Mouse (Mus musculus): Measurements from ENCODE around the gene Tnnc2.

Tnnc2 gene

DNA sequence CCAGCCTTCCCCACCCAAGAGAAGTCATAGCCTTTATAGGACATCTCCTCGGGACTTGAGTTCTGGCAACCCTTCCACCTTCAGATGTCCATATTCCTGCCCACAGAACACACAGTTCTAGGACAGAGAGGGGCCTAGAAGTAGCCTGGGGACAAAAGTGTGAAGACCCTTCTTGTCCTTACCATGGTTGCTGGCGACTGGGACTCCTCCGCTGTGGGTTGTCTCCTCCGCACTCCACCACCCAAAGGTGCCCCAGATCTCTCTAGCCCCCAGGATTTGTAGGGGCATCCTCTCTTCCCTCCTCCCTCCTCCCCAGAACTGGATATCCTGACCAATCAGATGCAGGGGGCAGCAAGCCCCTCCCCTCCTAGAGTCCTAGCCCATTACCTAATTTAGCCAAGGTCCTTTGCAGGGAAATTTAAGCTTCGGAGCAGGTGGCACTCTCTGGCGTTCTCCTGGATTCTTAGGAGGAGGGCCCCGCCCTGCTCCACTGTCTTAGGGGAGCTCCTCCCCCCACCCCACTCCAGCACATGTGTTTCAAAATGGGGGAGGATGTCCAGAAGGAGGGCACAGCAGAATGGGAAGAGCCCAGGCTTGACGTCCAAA is at the start of gene Tnnc2:
Gene Tnnc2, minus strand, starts transcription at position 487 of the 606 bp plus-strand sequence.
- no peak for DNase-seq (ENCODE audit: low read depth)

DNA sequence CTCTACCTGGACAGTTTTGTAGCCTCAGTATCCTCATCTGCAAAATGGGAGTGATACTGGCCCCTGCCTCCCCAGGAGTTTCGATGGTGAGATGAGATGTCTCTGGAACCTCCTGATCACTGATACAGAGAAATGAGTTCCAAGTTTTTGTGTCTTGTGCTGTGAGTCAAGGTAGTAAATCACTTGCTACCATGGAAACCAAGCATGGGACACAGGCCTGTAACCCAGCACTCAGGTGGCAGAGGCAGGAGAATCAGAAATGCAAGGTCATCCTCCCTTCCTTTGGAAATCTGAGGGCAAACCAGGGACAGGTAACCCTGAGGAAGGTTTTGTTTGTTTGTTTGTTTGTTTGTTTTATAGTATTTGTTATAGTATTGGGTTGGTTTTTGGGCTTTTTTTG is 49.3 kb upstream of the Tnnc2 start:
- DNase-seq (ENCODE audit: low read depth), result no peak

DNA sequence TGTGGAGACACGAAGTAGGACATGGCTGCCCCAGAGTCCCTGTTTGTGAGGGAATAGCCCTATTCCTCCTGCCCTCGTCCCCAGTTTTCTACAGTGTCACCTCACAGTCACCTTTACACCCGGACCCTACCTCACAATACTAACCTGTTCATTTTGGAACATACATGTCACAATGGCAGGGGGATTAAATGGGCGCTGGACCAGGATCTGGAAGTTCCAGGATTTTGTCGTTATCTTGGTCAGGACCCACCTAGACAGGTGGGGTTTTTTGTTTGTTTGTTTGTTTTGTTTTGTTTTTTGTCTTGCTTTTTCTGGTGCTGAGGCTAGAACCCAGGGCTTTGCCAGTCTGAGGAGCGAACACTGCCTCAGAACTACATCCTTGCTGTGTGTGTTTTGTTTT is 48.7 kb upstream of the Tnnc2 start, which contains the start of gene Spata25:
Gene Spata25, minus strand, starts transcription at position 101 of the 400 bp plus-strand sequence.
- no peak for DNase-seq (ENCODE audit: low read depth)

DNA sequence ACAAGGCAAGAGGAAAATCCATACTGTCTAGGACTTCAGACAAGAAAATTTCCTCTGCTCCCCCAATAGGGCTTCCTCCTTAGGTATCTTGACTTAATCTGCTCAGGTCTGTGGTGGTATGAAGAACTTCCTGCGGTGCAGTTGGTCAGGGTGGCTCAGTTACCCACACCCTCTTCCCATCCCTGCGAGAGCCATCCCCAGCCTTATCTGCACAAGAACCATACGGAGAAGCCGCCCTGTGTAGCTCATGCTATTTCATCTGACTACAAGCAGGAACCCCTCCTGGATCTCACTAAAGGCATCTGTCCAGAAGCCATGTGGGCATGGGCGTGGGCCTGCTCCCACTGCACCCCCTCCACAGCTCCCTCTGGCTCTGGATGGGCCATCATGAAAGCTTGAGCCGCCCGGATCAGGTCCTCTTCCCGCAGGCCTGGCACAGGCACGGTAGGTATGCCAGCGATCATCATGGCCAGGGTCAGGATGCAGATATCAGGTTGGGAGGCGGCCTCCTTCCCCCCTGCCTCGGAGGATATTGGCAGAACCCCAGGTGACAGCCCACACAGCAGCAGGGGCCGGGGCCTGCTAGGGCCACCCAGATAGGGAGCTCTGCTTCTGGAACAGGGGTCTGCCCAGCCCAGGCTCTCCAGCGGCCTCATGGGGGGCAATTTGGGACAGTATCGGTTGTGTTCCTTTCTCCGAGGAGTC is 47.5 kb upstream of the Tnnc2 start:
- DNase-seq (ENCODE audit: low read depth), result no peak

DNA sequence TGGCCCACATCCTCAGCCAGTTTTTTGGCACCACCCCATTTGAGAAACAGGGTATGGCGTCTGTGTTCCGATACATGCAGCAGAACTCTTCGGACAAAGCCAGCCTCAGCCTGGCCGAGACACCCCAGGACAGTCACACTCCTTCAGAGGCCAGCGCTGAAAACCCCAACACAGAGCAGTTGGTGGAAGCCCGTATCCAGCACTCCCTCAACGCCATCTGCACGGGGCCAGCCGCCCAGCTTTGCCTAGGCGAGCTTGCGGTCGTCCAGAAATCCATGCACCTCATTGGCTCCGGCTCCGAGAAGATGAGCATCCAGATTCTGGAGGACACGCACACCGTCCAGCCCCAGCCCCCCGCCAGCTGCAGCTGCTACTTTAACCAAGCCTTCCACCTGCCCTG is 45.8 kb upstream of the Tnnc2 start:
- DNase-seq (ENCODE audit: low read depth), result no peak

DNA sequence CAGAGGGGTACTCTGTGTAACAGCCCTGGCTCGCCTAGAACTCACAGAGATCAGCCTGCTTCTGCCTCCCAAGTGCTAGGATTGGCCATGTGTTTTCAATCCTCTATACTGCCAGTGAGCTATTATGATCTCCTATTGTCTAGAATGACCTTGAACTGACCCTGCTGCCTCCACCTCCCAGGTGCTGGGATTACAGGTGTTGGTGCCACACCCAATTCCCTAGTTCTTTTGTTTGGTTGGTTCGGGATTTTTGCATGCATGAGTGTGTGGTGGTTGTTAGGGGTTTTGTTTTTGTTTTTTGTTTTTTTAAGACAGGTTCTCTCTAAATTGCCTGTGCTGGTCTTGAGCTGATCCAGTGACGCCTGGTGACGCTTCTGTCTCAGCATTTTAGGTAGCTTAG is 44.2 kb upstream of the Tnnc2 start:
- no peak for DNase-seq (ENCODE audit: low read depth)

DNA sequence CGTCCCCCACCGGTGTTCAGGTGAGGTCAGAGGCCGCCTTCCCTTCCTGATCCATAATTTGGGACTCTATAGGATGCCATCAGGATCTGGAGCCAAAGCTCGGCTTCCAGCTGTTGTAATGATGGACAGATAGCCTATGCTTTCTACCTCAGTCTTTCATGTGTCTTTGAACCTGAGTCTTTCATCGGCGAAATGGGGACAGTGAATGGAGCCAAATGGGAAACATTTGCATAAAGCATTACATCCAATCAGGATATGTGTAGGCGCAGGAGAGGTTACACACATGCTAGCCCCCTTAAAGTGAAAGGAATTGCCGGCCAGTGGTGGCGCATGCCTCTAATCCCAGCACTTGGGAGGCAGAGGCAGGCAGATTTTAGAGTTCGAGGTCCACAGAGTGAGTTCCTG is 43.4 kb upstream of the Tnnc2 start:
- peak; percentile 65 for DNase-seq (ENCODE audit: low read depth)

DNA sequence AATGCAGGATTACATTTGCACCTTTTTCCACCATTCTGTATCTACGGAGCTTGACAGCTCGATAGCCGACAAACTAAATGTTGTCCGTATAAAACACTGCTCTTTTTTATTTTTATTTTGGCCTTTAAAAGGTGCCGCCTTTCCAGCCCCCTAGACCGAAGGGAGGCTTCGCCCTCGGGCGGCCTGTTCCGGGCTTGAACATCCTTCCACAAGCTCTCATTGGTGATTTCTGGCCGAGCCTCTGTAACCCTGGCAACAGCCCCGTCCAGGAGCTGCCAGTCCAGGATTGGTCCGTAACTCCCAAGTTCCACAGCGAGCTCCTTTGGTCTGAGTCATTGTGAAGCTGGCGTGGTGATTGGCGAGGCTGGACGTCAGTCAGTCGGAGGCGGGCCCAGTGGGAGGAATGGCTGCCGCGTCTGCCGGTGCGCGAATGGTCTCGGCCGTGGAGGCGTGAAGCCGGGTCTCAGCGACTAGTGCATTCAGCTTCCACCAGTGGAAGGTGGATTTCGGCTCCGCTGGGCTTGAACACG is 42.9 kb upstream of the Tnnc2 start, which contains the start of gene Zswim1:
Gene Zswim1, plus strand, starts transcription at position 51 of the 530 bp plus-strand sequence.
- peak; percentile 99 for DNase-seq (ENCODE audit: low read depth)

DNA sequence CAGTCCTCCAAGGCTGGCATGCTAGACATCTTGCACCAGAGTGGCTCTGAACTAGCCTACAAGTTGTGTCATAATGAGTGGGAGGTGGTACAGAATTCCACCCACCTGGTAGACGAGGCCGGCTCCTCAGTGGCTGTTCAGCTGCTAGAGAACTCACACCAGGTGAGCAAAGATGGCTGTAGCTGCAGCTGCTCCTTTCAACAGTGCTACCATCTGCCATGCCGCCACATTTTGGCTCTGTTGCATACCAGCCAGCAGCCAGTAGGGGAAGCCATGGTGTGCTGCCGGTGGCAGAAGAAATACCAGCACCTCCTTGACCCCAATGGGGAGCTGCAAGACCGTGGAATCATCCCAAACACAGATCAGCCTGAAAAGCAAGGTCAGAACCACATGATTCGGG is 41.3 kb upstream of the Tnnc2 start:
- DNase-seq (ENCODE audit: low read depth), result no peak

DNA sequence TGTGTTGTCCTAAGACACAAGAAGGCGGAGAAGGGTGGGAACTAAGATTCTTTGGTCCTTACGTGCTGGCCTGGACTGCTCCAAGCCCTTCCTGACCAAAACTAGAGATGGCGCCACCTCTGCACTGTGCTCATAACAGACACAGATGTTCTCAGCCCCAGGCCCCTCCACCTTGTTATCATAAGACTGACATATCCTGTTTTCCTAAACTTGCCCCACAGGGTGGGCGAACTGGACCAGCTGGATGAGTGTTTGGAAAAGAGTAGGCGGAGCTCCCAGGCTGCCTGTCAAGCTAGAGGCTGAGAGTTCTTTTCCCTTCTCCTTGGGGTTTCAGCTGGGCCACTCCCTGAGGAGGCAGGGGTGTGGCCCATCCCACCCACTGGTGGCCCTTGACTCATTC is 37.9 kb upstream of the Tnnc2 start:
- peak; percentile 36 for DNase-seq (ENCODE audit: low read depth)

DNA sequence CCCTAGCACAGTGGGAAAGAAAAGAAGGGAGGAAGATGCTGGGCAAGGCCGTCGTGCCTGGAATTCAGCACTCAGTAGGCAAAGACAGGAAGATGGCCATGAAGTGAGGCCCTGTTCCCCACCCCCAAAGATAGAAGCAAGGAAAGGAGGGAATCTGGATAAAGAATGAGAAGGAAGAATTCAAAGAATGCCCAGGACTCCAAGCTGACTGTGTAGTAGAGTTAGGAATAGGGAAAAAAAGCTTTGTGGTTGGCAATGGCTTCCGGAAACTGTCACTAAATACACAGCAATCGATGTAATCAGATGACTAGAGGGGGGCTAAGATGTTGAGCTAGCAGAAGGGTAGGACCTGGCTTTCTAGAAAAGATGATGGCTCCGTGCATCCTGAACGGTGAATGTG is 37.4 kb upstream of the Tnnc2 start:
- no peak for DNase-seq (ENCODE audit: low read depth)

DNA sequence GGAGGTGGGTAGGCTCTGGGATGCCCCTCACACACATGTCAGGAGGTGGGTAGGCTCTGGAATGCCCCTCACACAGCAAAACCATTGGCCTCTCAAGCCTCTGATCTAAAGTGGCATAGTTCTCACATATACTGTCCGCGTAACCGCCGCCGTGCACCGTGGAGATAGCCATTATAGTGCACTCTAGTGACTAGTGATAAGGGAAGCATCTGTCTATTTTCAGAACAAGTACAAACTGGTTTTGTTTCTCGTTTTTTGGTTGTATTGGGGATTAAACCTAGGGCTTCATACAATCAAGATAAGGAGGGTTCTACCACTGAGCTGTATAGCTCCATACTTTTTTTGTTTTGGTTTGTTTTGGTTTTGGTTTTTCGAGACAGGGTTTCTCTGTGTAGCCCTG is 36.1 kb upstream of the Tnnc2 start:
- DNase-seq (ENCODE audit: low read depth), result no peak

DNA sequence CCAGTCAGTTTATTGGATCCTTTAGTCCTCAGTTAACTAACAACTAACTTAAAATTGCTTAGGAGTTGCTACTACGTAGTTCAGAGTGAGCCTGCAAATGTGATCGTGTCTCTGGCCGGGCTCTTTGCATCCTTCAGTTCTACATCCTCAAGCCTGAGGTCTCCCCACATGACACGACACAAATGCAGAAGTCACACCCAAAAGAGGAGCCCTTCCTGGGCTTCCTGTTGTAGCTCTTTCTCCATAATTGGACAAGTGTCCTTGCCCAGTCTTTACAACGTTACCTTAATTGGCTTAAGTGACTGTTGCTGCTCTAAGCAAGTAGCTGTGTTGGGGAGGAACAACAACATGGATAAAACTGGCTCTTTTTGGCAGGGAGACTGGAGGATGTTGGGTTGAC is 35.6 kb upstream of the Tnnc2 start:
- DNase-seq (ENCODE audit: low read depth), result no peak

DNA sequence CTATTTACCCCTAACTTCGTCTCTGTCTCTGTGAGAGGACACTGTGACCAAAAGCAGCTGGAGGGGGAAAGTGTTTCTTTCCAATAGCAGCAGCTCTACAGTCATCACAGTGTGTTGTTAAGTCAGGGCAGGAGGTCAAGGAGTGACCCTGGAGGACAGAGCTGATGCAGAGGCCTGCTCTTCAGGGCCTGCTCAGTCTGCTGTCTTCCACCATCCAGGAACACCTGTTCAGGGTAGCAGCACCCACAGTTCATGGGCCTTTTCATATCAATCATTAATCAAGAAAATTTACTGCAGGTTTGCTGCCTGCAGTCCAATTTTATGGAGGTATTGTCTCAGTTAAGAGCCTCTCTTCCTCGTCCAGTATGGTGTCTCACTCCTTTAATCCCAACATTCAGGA is 33.8 kb upstream of the Tnnc2 start:
- DNase-seq (ENCODE audit: low read depth), result no peak

DNA sequence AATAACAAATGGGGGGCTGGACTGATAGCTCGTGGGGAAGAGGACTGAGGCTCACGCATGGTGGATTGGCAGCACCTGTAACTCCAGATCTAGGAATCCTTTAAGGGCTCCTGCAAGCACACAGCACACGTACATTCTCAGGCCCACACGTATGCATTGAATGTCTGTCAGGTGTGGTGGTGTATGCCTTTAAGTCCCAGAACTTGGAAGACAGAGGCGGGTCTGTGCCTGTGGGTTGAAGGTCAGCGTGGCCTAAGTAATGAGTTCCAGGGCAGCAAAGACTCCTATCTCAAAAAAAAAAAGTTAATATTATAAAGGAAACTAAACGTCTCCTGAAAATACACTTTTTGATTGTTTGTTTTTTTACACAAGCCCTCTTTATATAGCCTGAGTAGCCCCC is 26.8 kb upstream of the Tnnc2 start:
- DNase-seq (ENCODE audit: low read depth), result no peak

DNA sequence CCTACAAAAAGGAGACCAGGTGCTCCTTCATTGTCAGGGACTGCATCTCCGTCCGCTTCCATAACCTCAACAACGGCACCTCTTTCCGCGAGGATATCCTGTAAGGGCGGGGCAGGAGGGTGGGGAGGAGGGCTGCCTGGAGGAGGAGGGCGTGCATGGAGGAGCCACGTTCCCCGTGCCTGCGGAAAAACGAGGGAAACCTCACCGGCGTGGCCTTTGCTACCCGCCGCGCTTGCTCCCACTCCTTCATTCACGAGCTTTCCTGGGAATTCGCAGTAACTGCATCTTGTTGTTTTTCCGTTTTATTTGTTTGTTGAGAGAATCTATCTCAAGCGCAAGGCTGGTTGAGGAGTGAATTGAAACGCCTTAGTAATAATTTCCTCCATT is 25.6 kb upstream of the Tnnc2 start:
- DNase-seq (ENCODE audit: low read depth), result no peak

DNA sequence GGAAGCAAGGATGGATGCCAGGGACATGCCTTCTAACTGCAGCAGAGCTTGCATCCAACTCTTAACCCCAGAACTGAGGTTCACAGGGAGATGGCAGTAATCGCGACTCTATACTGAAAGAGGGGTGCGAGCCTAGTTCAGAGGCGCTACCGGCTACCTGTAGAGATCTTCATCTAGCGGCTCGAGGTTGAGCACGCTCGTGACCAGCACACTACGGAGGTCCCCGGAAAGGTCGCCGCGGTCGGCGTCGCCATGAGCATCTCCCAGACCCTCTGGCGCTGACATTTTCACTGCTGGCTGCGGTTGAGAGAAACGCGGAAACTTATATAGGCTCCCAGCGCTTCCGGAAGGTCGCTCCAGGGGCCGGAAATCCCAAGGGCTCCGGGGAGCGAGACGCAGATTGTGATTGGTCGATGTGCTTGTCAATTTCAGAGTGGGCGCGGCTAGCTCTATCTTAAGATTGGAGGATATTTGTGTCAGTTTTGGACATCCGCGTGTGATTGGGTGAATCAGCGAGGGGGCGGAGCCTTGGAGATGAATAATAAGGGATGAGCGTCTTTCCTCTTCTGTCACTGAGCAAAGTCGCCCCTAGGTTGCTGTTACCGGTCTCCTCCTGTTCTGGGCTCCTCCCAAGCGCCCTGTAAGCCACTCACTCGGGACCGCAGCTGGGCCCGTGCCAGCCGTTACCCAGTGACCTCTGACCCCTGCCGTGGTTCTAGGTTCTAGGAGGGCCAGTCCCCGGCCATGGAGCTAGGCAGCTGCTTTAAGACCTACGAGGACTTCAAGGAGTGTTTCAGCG is 25.0 kb upstream of the Tnnc2 start, which contains the start of the genes Acot8 and Zswim3:
Gene Acot8, minus strand, starts transcription at position 350 of the 799 bp plus-strand sequence.
Gene Zswim3, plus strand, starts transcription at position 566 of the 799 bp plus-strand sequence.
- peak; percentile 99 for DNase-seq (ENCODE audit: low read depth)

DNA sequence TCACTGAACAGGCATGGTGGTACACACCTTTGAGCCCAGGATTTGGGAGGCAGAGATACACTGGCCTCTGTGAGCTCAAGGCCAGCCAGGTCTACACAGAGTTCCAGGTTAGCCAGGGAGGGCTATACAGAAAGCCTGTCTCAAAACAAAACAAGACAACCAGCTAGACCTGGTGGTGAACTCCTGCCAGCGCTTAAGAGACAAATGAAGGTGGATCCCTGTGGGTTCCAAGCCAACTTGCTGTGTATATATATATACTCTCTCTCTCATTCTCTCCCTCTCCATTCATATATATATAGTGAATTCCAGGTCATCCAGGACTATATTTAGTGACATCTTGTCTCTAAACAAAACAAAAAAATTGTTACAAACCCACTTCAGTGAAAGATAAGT is 24.1 kb upstream of the Tnnc2 start:
- no peak for DNase-seq (ENCODE audit: low read depth)

DNA sequence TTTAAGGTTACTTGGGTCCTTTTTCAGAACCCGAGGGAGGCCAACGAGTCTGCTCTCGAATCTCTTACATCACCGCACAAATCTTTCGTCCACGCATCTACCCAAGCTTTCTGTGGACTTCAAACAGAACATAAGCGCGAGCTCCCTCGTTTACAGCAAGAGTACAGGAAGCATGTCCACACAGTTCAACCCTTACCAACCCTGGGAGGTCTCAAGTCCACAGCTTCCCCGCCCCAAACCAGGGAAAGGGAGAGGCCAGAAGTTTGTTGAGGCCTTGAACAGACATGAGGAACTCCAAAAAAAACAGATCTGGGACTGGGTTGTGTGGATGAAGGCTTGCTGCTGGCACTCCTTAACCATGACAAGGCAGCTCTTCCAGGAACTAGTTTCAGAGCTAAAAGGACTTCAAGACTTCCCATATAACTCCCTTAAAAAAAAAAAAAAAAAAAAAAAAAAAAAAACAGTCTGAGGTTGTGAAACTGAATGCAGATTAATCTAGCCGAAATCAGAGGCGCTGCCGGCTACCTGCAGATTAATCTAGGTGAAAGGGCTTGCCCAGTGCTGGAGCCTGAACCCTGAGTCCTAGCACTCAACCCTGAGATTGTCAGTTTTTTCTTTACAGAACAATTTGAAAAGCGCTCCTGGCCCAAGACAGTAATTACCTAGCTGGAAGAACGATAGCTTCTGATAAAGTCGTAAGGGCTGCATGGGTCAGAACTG is 23.6 kb upstream of the Tnnc2 start:
- no peak for DNase-seq (ENCODE audit: low read depth)

DNA sequence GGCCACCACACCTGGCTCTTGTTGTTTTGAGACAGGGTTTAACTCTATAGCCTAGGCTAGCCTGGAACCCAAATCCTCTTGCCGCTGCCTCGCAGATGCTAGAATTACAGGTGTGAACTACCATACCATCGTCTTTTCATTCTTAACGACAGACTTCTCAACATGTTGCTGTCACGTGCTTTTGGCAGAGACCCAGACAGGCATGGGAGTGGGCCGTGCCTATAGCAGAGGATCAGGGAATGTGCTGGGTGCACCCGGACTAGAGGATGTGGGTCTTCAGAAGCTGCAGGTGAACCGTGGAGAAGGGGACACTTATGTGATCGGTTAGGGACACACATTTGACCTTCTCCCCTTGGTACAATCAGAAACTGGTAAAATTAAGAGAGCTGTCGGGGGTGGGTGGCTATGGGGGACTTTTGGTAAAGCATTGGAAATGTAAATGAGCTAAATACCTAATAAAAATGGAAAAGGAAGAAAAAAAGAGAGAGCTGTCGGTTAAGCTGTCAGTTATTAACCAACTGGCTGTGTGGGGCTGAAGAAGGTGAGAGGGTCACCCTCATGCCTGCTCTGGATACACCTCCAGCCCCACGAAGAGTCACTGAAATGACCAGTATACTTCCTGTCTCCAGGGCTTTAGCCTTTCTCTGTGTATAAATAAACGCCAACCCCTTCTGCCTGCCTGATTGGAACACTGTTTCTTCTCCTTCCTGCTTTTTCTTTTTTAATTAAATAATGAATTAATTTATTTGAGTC is 20.7 kb upstream of the Tnnc2 start:
- no peak for DNase-seq (ENCODE audit: low read depth)

DNA sequence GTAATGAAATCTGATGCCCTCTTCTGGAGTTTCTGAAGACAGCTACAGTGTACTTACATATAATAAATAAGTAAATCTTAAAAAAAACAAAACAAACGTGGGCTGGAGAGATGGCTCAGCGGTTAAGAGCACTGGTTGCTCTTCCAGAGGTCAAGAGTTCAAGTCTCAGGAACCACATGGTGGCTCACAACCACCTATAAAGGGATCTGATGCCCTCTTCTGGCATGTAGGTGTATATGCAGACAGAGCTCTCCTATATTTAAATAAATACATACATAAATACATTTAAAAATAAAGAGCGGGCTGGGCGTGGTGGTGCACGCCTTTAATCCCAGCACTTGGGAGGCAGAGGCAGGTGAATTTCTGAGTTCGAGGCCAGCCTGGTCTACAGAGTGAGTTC is 18.8 kb upstream of the Tnnc2 start:
- DNase-seq (ENCODE audit: low read depth), result peak; percentile 53

All from NIH3T3 (cell line).